Mouse (Mus musculus): ENCODE data around the gene Havcr2. TPM values are rescaled to one million over a fixed set of nuclear protein-coding genes. Genes with fewer than 3 reads are reported as not detected.

Havcr2 gene
- polyA plus RNA-seq, 1 experiment from 2014 or later = 0.07 TPM

DNA sequence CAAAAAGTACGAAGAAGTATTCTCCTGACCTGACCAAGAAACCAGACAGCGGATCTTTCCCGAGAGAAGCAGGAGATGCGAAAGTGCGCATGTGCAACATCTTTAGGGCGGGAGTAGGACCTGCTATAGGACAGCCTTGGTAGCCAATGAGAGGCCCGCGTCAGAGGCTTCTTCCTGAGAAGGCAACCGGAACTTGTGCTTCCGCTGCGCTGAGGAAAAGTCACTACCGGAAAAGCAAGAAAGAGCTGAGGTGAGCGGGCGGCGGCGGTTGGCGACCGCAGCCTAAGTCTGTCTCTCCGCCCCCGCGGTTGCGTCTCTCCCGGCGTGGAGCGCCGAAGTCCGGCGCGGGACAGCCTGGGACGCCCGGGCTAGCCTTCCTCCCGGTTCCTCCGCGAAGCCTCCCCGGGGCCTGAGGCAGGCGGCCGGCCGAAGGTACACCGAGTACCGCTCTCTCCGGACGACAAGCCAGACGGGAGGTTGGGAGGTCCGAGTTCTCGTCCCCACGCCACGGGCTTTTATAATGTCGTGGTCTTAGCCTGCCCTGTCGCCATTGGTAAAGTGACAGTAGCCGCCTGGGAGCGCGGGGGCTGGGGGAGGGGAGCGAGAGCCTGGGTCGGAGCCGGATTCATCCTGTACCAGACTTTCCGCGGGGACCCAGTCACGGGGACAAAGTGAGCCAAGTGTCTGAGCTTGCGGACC is 17.8 kb upstream of the Havcr2 start, which contains the start of gene Med7:
Med7 (plus strand) TSS at position 166 of the 699 bp plus-strand sequence.
- H3K4me2 ChIP-seq = peak within 1 kb of the TSS; percentile 92
- H3K27me3 ChIP-seq (replicated peaks) = no peaks in the 10 kb centered on the region
- under 1% methylated on average over 59 of the region's 59 CpGs for WGBS

GRCm38 (mm10) chr11:46437459-46438000 is 17.2 kb upstream of the Havcr2 start:
- no peaks in the 10 kb centered on the region for H3K27me3 ChIP-seq (replicated peaks)
- peak overlapping the region; percentile 92 for H3K4me2 ChIP-seq
- H3K4me1 ChIP-seq = peaks cover 18% of the 10 kb centered on the region
- H3K9ac ChIP-seq = peak overlapping the region; percentile 97
- under 1% methylated on average over 23 of the region's 23 CpGs for WGBS
- H3K9me3 ChIP-seq = no peaks in the 10 kb centered on the region
- peaks cover 31% of the 10 kb centered on the region for H3K36me3 ChIP-seq
- 0 out of 2 replicates have a peak, but pooled peaks have one; percentile 3 for ATAC-seq (ENCODE audit: extremely low read depth, insufficient number of reproducible peaks, low FRiP score, low TSS enrichment)
- H3K4me3 ChIP-seq = peak overlapping the region; percentile 98
- H3K27ac ChIP-seq (replicated peaks) = peak overlapping the region; percentile 93

More for the DNA sequence above, 17.8 kb upstream of the Havcr2 start, which contains the start of gene Med7:
- Histone ChIP-seq H3K27ac (replicated peaks) (peak within 1 kb of the TSS; percentile 93), H3K9ac (peak within 1 kb of the TSS; percentile 97), H3K9me3 (no peaks in the 10 kb centered on the region), H3K4me3 (peak within 1 kb of the TSS; percentile 98), H3K4me1 (peaks cover 18% of the 10 kb centered on the region), H3K36me3 (peaks cover 24% of the 10 kb centered on the region)
- peak; percentile 98 for ATAC-seq (ENCODE audit: extremely low read depth, insufficient number of reproducible peaks, low FRiP score, low TSS enrichment)

GRCm38 (mm10) chr11:46439005-46439543 is 15.7 kb upstream of the Havcr2 start:
- no peak overlapping the region for H3K4me2 ChIP-seq
- WGBS = 78% methylated on average over 5 of the region's 5 CpGs
- H3K9me3 ChIP-seq = no peaks in the 10 kb centered on the region
- H3K4me1 ChIP-seq = peaks cover 18% of the 10 kb centered on the region
- no peak overlapping the region for H3K27ac ChIP-seq (replicated peaks)
- no peak overlapping the region for H3K4me3 ChIP-seq
- ATAC-seq (ENCODE audit: extremely low read depth, insufficient number of reproducible peaks, low FRiP score, low TSS enrichment) = no peak
- H3K36me3 ChIP-seq = peaks cover 42% of the 10 kb centered on the region
- no peaks in the 10 kb centered on the region for H3K27me3 ChIP-seq (replicated peaks)
- H3K9ac ChIP-seq = no peak overlapping the region

GRCm38 (mm10) chr11:46441774-46442173 is 13.0 kb upstream of the Havcr2 start:
- Histone ChIP-seq H3K36me3 (peaks cover 49% of the 10 kb centered on the region), H3K9ac (no peak overlapping the region), H3K27ac (replicated peaks) (no peak overlapping the region), H3K9me3 (no peaks in the 10 kb centered on the region), H3K4me2 (no peak overlapping the region), H3K4me3 (no peak overlapping the region), H3K27me3 (replicated peaks) (no peaks in the 10 kb centered on the region), H3K4me1 (peaks cover 14% of the 10 kb centered on the region)
- ATAC-seq (ENCODE audit: extremely low read depth, insufficient number of reproducible peaks, low FRiP score, low TSS enrichment) = no peak
- WGBS = 69% methylated on average over 1 of the region's 1 CpGs

GRCm38 (mm10) chr11:46443152-46443551 is 11.6 kb upstream of the Havcr2 start:
- Histone ChIP-seq H3K27me3 (replicated peaks) (no peaks in the 10 kb centered on the region), H3K4me1 (peaks cover 8% of the 10 kb centered on the region), H3K4me2 (no peak overlapping the region), H3K36me3 (peaks cover 49% of the 10 kb centered on the region), H3K4me3 (no peak overlapping the region), H3K27ac (replicated peaks) (no peak overlapping the region), H3K9ac (no peak overlapping the region), H3K9me3 (no peaks in the 10 kb centered on the region)
- WGBS = 80% methylated on average over 1 of the region's 1 CpGs
- ATAC-seq (ENCODE audit: extremely low read depth, insufficient number of reproducible peaks, low FRiP score, low TSS enrichment) = no peak

- H3K27ac ChIP-seq (replicated peaks) = no peak overlapping the region
- ATAC-seq (ENCODE audit: extremely low read depth, insufficient number of reproducible peaks, low FRiP score, low TSS enrichment) = no peak
- 80% methylated on average over 5 of the region's 5 CpGs for WGBS
- no peaks in the 10 kb centered on the region for H3K27me3 ChIP-seq (replicated peaks)
- H3K9me3 ChIP-seq = no peaks in the 10 kb centered on the region
- no peak overlapping the region for H3K4me2 ChIP-seq
- peaks cover 45% of the 10 kb centered on the region for H3K36me3 ChIP-seq
- H3K9ac ChIP-seq = no peak overlapping the region
- peaks cover 3% of the 10 kb centered on the region; the same call in 1 of the 2 replicates for H3K4me1 ChIP-seq
- H3K4me3 ChIP-seq = no peak overlapping the region
These were observed 10.8 kb upstream of the Havcr2 start for GRCm38 (mm10) chr11:46443979-46444378.

GRCm38 (mm10) chr11:46446150-46446549 is 8.6 kb upstream of the Havcr2 start:
- no peak overlapping the region for H3K27ac ChIP-seq (replicated peaks)
- ATAC-seq (ENCODE audit: extremely low read depth, insufficient number of reproducible peaks, low FRiP score, low TSS enrichment) = no peak
- WGBS = 87% methylated on average over 6 of the region's 6 CpGs

DNA sequence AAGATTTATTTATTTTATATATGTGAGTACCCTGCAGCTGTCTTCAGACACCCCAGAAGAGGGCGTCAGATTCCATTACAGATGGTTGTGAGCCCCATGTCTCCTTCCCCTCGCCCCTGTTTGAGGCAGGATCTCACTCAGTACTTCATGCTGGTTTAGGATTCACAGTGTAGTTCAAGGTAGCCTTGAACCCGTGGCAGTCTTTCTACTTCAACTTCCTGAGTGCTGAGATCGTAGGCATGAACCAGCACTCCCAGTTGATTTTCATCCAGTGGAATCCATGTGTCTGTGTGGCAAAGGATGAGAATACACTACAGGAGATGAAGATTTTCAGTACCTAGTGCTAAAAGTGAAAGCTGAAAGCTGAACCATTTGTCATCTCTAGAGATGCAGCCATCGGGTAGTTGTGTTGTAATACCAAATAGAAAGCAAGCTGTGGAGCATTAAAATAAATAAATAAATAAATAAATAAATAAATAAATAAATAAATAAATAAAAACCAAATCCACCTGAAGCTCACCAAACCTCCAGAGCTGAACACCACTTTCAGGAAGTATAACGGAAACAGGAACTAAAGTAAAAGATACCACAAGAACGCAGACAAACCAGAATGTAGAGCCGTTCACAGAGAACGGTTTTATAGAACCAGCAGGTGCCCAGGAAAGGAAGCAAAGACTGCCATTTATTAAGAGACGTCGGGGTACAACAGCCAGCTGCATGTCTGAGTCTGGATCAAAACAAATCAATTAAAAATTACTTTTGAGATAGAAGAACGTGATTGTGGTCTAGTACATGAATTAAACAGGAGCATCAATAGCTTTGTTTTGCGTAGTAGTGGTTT is 6.9 kb upstream of the Havcr2 start:
- no peak overlapping the region for H3K27ac ChIP-seq (replicated peaks)
- H3K4me2 ChIP-seq = no peak overlapping the region
- ATAC-seq (ENCODE audit: extremely low read depth, insufficient number of reproducible peaks, low FRiP score, low TSS enrichment) = no peak
- WGBS = 69% methylated on average over 13 of the region's 13 CpGs
- H3K27me3 ChIP-seq (replicated peaks) = no peaks in the 10 kb centered on the region
- no peak overlapping the region for H3K9ac ChIP-seq
- no peaks in the 10 kb centered on the region for H3K9me3 ChIP-seq
- H3K36me3 ChIP-seq = peaks cover 15% of the 10 kb centered on the region
- H3K4me3 ChIP-seq = no peak overlapping the region
- H3K4me1 ChIP-seq = no peaks in the 10 kb centered on the region

More at GRCm38 (mm10) chr11:46446150-46446549, 8.6 kb upstream of the Havcr2 start:
- H3K4me1 ChIP-seq = no peaks in the 10 kb centered on the region
- no peak overlapping the region for H3K4me3 ChIP-seq
- H3K9ac ChIP-seq = no peak overlapping the region
- H3K9me3 ChIP-seq = no peaks in the 10 kb centered on the region
- peaks cover 29% of the 10 kb centered on the region for H3K36me3 ChIP-seq
- no peak overlapping the region for H3K4me2 ChIP-seq
- H3K27me3 ChIP-seq (replicated peaks) = no peaks in the 10 kb centered on the region

DNA sequence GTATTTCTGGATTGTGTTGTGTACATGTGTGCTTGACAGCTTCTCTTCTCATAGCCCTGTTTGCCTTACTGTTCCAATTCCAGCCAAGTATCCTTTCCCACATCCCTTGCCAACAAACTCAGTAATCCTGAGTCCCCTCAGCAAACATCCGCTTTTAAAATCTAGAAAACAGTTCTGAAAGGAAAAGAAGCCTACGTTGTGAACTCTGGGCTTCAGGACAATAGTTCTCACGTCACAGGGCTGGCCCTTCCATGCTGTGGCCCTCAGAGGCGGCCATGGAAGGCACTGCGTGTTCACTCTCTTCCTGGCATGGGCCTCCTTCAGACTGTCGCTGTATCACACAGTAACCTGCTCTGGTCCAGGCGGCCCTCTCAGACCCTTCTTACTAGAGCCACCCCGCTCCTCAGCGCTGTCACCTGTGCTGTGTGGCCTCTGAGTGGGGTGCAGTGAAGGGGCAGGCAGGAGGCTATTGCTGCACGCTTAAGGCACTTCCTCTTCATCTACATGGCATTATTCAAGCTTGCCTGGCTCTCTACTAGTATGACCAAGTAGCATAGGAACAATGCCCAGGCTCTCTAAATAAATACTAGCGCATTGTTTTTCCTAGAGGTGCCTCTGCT is 5.2 kb upstream of the Havcr2 start:
- no peak overlapping the region for H3K27ac ChIP-seq (replicated peaks)
- no peak overlapping the region for H3K4me3 ChIP-seq
- H3K9me3 ChIP-seq = no peaks in the 10 kb centered on the region
- H3K4me2 ChIP-seq = no peak overlapping the region
- H3K36me3 ChIP-seq = peaks cover 7% of the 10 kb centered on the region; the same call in 1 of the 2 replicates
- 75% methylated on average over 11 of the region's 11 CpGs for WGBS
- ATAC-seq (ENCODE audit: extremely low read depth, insufficient number of reproducible peaks, low FRiP score, low TSS enrichment) = no peak
- H3K9ac ChIP-seq = no peak overlapping the region
- H3K27me3 ChIP-seq (replicated peaks) = no peaks in the 10 kb centered on the region
- H3K4me1 ChIP-seq = no peaks in the 10 kb centered on the region

DNA sequence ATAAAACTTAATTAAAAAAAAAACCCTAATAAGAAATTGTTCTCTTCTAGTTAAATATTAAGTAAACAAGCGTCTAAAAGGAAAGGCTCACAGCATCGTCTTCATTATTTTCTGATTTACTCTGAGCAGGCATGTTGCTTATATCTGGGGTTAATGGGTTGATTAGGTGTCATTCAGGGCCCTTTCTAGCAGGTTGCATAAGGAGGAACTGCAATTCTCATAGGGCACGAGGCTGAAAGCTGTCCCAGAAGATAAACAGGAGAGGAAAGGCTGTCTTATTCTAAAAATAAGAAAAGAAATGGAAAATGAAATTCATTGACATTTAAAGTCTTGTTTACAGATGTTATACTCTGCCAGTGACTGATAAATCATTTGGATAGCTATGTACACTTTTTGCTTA is 5.2 kb downstream of the Havcr2 start:
- Histone ChIP-seq H3K9me3 (no peaks in the 10 kb centered on the region), H3K36me3 (no peaks in the 10 kb centered on the region), H3K27me3 (replicated peaks) (no peaks in the 10 kb centered on the region), H3K4me2 (no peak overlapping the region), H3K9ac (no peak overlapping the region), H3K4me3 (no peak overlapping the region), H3K27ac (replicated peaks) (no peak overlapping the region), H3K4me1 (no peaks in the 10 kb centered on the region; the same call in 1 of the 2 replicates)
- WGBS = 75% methylated on average over 3 of the region's 3 CpGs
- ATAC-seq (ENCODE audit: extremely low read depth, insufficient number of reproducible peaks, low FRiP score, low TSS enrichment) = no peak

DNA sequence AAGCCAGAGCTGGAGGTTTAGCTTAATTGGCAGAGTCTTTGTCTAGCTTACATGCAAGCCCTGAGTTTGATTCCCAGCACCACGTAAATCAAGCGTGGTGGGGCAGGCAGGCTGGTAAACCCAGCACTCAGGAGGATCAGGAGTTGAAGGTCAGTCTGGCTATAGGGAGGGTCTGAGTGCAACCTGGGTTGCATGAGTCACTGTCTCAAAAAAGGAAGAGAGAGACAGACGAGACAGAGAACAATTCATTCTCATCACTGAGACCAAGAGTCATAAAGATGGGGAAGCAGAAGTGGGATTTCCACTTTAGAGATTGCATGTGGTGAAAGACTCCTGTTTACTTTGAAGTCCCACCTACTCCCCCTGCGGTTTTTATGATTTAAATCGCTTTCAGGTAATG is 6.6 kb downstream of the Havcr2 start:
- no peaks in the 10 kb centered on the region for H3K27me3 ChIP-seq (replicated peaks)
- H3K9ac ChIP-seq = no peak overlapping the region
- 74% methylated on average over 5 of the region's 5 CpGs for WGBS
- no peaks in the 10 kb centered on the region for H3K36me3 ChIP-seq
- no peak overlapping the region for H3K4me2 ChIP-seq
- ATAC-seq (ENCODE audit: extremely low read depth, insufficient number of reproducible peaks, low FRiP score, low TSS enrichment) = no peak
- no peak overlapping the region for H3K27ac ChIP-seq (replicated peaks)
- H3K4me1 ChIP-seq = no peaks in the 10 kb centered on the region; the same call in 1 of the 2 replicates
- no peak overlapping the region for H3K4me3 ChIP-seq
- H3K9me3 ChIP-seq = no peaks in the 10 kb centered on the region
